Mouse (Mus musculus) heart, postnatal 14 days (tissue): ENCODE results near the gene Afap1l2. TPM values are rescaled to one million over a fixed set of nuclear protein-coding genes. Genes with fewer than 3 reads are reported as not detected.

ENCODE experiments used
- DNase-seq, 2 experiments: peaks; one replicate each; pipeline ENCODE4 v3.0.0; 2021 to 2022
- intact Hi-C: fragments of 180-260 bp; cut with DNase I; formaldehyde crosslinking; loops from one replicate; pipeline ENCODE4 v1.15.1; 2025
- total RNA-seq, 2 experiments: library from RNA; stranded (reverse); gene quantifications; 2 replicates each; pipeline ENCODE4 v1.2.3; 2021

The Afap1l2 gene
- total RNA-seq, 2 experiments from 2014 or later = 7.5 to 9.1 TPM

DNA sequence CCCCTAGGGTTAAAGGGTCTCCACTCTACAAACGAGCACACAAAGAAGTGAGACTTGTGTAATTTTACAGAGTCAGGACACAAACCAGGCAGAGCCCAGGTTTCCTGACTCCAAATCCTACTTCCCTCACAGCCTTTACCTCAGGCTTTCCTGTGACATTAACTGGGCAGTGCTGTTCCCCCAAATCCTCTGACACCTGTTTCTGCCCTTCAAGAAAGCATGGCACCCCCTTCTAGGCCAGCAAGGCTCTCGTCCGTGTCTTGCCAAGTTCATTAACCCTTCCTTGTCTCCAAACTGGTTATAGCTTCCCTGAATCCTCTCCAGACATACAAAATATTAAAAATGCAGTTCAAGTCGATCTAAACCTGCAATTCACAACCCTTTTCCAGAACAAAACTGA, 2.0 kb upstream of the Afap1l2 start:
- no peak for DNase-seq
- intact Hi-C loops = no loop called here

DNA sequence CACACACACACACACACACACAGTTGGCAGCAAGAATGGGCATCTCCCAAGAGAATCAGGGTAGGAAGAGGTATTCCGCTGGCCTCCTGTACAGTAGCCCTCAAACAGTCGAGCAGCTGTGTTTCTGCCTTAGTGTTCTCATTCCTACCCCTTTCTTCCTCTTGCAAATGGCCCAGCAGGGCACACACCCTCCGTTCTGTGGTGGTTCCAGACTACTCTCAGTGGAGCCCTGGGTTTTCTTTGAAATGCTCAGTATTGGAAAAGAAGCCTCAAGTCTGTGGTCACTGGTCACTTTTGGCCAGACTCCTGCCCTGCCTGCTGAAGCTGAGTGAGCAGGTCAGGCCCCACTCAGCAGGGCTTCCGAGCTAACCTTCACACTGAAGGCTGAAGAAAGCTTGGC, 1.6 kb upstream of the Afap1l2 start:
- intact Hi-C loops = loop anchor here (5.0 kb wide), 1 partner anchor 67 kb away; no protein-coding TSS in a partner anchor

DNA sequence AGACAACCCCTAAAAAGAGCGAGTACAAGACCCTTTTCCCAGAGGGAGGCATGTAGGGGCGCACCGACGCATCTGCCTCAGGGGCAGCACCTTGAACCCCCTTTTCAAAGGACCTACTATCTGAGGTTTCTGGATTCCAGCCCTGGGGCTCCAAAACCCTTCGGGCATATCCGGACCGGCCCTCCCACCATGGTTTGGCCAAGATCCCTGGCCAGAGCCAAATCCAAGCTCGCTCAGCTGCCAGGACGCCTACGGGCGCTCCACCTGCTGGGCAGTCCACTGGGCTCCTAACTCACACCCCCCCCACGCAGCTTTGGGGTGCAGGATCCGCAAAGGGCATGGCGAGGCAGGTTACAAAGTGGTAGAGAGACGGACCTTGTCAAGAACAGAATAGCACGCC, 737 bp downstream of the Afap1l2 start:
- peak; percentile 38 to 67 for DNase-seq

More for the DNA sequence above, 1.6 kb upstream of the Afap1l2 start:
- DNase-seq = no peak

DNA sequence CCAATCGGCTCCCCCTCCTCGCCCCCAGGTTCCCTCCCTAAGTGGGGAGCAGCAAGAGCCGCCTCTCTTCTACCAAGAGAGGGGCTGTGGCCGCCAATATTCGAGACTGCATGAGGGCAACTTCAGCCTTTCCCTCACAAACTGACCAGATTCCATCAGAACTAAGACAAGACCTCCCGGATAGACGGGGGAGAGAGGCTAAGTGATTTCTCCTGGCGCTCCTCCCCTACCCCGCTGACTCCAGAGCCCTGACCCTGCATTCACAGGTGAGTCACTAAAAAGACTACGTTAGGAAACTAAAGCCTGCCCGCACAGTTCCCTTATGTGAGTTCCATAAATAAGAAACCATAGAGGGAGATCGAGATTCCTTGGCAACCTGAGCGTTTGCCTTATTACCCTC, 1.2 kb downstream of the Afap1l2 start:
- intact Hi-C loops = loop anchor here (5.0 kb wide), 1 partner anchor 65 kb away; no protein-coding TSS in a partner anchor

More for the DNA sequence above, 737 bp downstream of the Afap1l2 start:
- intact Hi-C loops = loop anchor here (5.0 kb wide), 1 partner anchor 65 kb away; no protein-coding TSS in a partner anchor

DNA sequence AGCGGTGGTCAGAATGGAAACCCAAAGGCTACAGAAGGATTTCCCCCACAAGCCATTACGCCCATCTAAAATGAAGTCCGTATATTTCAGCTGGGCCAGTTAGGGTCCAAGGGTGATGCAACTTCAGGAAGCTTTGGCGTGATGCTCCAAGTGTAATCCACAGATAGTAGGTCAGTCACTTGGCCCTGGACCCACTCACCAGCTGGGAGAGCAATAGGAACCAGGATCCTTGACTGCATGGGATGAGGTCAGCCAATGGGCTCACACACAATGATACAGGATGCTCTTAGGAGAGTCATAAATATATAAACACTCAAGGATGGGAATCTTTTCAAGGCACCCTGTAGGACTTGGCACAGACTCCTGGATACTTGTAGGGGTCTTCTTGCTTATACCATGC, 3.0 kb downstream of the Afap1l2 start:
- intact Hi-C loops = loop anchor here (5.0 kb wide), 1 partner anchor 63 kb away; no protein-coding TSS in a partner anchor
- peak; percentile 76 to 77 for DNase-seq

More for the DNA sequence above, 1.2 kb downstream of the Afap1l2 start:
- no peak for DNase-seq

DNA sequence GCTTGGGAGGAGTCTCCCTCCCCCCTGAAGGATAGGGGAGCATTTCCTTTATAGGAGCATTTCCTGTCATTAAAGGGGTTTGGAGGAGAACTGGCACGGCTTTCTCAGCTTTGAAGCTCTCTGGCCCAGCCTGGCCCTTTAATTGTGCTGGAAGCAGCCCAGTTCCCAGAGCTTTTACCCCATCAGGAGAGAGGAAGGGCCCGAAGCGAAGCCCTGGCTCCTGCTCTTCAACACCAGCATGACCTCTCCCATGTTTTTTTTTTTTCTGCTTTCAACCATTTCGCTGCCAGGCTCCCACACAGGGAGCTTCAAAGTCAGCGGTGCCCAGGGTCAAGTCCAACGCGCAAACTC, 4.6 kb downstream of the Afap1l2 start:
- intact Hi-C loops = no loop called here
- DNase-seq = peak; percentile 22 to 35

DNA sequence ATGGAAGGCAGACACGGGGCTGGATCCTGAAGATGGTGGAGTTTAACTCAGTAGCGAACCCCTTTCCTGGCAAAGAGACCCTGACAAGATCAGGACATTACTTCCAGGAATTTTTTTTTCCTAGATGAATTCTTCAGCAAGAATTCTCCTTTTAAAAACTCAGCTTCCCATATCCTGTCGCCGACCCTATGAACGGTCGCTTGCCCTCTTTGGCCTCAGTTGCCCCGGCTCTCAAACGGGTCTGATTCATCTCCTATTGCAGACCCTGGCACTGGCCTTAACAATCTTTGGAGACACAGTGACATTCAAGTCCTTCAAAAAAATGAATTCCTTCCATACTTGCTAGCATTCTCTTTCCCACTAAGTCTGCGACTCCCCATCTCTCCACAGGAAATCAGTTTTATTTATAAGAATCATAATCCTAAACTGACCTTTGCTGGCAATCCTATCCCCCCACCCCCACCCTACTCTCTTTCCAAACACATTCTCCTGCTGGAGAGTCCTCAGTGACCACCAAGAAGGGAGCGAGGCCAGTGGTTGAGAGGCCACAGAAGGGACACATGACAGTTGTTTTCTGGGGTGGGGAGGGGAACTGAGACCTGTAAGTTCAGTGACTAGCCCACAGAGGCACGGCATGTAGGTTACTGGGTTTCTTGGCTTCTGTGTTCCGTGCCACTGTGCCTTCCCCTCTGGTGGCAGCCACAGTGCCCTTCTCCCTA, 5.1 kb downstream of the Afap1l2 start:
- intact Hi-C loops = no loop called here
- DNase-seq = no peak

DNA sequence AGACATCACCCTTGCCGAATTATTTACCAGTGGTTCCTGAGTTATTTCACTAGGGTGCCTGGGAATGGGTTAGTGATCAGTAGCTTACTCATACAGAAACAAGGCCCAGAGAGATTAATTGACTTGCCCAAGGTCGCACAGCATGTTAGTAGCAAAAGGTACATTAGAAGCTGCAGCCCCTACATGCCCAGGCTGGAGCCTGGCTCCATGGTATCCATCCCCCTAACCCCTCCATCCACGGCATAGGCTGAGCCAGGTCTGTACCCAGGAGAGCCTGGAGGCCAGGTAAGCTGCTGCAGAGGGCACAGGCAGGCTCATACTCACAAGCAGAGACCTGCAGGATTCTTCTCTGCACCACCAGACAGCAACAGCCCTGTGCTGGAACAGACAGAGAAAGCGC, 6.1 kb downstream of the Afap1l2 start:
- intact Hi-C loops = no loop called here
- DNase-seq = no peak

DNA sequence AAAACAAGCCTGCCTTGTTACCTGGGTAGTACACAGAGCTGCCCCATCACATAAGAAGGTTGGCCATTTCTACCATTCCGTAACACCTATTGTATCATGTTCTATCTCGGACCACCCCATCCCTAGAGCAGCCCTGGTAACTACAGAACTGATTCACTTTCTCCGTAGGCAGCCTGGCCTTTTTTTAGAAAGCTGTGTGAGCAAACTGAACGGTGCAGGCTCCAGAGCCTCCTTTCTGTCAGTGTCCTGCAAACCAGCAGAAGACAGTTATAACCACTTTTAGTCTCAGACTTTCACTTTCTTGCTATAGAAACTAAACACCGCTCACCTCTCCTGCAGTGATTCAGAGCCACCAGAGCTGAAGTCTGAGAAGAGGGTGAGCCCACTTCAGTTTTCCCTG, 7.4 kb downstream of the Afap1l2 start:
- intact Hi-C loops = no loop called here
- no peak for DNase-seq

DNA sequence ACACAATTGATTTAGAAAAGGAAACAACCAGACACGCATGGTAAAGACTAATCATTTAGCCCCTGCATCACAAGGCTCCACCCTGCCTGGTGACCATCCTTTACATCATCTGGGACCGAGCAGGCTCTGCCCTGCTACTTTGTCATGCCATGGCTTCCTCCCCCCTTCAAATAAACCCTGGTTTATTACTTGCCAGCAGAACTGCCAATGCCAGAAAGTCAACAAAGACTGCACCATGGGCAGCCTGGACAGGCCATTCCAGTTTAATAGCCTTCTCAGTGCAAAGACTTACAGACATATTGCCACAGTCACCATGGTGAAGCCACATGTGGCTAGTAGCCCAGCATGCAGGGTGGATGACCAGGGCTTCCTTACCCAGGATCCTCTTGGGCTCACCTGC, 8.2 kb downstream of the Afap1l2 start:
- no peak for DNase-seq
- intact Hi-C loops = no loop called here

DNA sequence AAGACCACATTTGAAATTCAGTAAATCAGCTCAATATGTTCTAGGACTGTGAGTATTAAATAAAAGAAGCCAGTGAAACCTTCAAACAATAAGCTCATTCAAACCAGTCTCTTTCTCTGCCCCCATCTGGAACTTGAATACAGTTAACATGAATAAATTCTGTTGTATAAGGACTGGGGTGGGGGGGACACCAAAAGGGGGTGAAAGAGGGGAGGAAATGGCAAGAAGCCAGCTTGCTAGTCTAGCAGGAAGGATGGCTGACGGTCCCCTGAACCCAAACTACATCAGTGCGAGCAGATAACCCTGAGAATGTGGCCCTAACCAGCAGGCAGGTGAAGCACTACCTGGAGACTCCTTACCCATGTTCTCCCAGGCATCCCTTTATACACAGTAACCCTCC, 9.1 kb downstream of the Afap1l2 start:
- intact Hi-C loops = no loop called here
- DNase-seq = no peak

DNA sequence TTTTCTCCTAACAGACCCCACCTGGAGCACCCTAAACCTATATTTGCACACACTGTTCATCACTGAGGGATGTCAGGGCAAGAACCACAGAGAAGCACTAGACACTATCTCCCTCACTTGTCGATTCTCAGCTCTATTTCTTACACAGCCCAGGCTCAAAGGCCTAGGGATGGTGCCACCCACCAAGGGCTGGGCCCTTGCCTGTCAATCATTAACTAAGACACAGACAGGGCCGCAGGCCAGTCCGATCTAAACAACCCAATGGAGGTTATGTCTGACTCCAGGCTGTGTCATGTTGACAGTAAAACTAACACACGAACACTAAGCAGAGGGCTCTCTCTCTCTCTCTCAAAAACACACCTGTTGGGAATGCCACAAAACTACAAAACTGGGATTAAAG, 9.7 kb downstream of the Afap1l2 start:
- intact Hi-C loops = no loop called here

DNA sequence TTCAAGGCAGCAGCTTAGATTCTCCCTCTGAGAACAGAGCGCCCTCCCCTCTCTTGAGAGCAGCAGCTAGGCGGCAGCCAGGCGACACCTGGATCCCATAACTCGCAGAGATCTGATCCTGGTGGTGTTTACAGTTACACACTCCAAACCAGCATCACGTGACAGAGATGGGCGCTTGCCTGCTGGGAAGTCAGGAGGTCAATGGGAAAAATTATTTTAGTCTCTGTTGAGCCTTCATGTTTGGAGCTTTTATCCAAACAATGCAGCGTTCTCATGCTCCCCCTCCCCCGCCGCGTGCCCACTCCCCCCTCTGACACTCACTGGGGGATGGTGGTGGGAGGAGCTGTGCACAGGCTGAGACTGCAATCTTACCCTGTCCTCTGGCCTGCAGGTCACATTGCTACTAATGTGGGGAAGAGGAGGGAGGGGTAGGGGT, 10.8 kb downstream of the Afap1l2 start:
- DNase-seq = peak; percentile 22 to 25
- intact Hi-C loops = no loop called here

More for the DNA sequence above, 9.7 kb downstream of the Afap1l2 start:
- DNase-seq = no peak

DNA sequence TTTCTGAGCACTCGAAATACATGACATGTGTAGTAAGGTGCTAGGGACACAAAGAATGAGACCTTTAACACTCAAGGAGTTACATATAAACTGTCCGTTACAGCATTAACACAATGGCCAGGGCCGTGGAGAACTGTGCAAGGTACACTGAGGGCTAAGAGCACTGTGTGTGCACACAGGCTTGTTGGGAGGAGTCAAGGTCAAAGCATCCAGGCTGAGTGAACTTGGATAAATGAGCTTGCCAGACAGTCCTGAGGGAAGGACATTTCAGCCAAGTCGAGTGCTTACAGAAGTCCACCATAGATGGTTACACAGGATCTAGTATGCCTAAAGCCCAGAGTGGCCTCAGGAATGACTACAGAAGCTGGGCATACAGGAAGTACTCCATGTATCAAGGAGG, 12.6 kb downstream of the Afap1l2 start:
- DNase-seq = no peak
- intact Hi-C loops = no loop called here

DNA sequence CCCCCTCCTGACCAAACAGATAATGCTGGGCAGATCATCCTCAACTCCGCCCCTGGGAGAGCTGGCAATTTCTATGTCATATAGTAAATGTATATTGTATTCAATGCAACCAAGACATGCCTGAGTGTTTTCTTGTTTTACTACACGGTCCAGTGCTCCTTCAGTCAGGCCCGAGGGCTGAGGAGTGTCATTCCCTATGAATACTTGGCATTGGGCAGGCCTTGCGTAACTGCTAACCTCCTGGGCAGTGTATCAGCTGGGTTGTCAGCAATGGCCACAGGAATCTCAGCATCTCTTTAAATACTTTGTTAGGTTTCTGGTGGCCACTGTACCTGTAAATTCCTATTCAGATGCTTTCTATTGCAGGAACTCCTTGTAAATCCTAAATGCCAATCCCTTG, 13.4 kb downstream of the Afap1l2 start:
- no peak for DNase-seq
- intact Hi-C loops = no loop called here

DNA sequence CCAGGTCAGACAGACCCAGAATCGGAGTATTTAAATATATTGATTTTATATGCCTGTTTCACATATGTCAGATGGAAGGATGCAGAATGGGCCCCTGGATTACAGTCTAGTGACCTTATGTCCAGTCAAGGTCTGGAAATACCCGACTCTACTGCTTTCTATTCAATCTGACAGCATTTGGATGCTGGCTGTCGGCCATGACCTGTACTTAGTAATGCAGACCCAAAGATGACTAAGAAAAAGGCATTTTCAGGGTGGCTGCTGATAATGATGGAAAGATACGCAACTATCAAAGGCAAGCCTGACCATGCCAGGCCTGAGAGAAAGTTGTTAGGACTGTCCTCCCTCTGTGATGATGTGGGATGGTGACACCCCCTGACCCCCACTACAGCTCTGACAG, 14.3 kb downstream of the Afap1l2 start:
- intact Hi-C loops = no loop called here

DNA sequence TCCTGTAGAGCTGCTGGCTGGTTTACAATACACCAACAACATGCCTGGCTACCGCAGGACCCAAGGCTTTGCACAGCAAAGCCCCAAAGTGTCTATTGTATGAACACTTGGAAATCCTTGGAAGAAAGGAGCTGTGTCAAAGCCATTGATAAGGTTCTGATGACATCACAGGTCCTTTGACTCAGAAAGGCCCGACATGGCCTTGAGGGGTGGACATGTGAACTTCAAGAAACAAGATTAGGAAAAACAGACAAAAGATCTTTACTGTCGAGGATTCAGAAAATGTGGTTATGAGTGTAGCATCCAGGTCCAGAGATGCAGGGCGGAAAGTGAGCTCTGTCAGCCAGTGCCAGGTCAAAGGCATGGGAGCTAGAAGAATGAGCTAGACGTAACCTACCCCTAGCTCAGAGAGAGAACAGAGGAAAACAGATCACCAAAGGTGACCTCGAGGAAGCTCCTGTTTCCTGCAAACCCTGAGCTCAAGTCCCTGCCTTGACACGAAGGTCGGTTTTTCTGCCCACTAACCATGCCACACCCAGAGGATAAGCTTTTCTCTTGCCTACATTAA, 15.0 kb downstream of the Afap1l2 start:
- intact Hi-C loops = no loop called here
- no peak for DNase-seq

More for the DNA sequence above, 14.3 kb downstream of the Afap1l2 start:
- no peak for DNase-seq

DNA sequence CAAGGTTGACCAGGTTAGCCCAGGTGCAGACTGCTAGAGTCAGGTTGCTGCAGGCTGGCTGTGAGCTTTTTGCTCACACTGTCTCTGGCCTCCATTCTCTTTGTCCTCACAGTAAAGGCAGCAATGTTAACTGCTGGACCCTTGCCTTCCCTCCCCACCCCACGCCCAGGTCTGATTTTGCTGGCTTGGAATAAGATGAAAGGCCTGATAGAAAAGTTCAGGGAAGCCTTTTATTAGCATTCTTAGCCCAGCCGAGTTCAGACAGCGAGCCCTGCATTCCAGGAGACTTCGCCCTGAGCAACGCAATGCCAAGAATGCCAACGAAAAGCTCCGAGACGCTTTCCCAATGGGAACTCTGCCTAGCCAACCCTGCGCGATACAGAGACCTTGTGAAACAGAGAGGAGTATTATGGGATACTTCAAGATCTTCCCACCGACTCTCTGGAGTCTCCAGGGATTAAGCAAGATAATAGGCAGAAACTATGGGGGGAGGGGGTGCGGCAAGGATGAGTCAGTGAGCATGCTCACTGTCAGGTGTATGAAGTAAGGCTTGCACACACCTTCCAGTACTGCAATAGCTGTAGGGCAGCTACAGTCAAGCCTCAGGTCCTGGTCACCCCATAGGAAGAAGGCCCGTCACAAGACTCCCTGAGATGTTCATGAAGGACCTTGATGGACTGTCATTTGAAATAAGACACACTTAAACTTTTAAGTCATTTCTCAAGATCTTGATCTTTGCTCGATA, 17.5 kb downstream of the Afap1l2 start:
- intact Hi-C loops = no loop called here
- DNase-seq = no peak

DNA sequence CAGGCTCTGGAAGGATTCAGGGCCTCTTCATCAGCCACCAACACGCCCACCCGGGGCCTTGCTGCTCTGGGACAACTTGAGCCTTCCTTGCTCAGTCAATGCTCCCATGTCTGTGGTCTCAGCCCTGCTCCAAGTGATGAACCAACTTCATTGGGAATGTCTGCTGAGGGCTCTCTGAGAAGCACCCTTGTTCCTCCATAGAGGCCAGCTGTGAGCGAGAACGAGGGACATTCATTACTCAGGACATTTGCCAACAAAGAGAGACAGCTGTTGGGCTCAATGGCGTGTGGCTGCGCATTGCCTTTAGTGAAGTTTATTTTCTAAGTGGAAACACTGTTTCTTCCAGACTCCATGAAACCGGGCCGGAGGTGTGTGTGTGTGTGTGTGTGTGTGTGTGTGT, 18.9 kb downstream of the Afap1l2 start:
- peak in 1 of 2 experiments; percentile 33 for DNase-seq
- intact Hi-C loops = no loop called here

DNA sequence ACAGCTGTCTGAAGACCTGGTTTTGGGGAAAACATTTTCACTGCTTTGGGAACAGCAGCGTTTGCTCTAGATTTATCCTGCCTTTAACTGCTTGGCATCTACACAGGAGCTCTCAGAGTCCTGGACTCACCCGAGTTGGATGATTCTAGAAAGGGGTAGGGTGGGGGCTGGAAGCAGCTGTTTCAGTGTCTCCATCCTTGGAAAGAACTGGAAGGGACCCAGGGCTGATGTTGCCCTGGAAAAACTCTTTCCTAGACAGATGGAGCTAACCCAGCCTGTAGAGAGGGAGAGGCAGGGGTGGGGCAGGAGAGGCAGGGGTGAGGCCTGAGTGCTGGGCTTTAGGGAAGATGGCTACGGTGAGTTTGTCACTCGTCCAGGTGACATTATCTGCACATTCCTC, 23.8 kb downstream of the Afap1l2 start:
- peak; percentile 66 to 71 for DNase-seq

DNA sequence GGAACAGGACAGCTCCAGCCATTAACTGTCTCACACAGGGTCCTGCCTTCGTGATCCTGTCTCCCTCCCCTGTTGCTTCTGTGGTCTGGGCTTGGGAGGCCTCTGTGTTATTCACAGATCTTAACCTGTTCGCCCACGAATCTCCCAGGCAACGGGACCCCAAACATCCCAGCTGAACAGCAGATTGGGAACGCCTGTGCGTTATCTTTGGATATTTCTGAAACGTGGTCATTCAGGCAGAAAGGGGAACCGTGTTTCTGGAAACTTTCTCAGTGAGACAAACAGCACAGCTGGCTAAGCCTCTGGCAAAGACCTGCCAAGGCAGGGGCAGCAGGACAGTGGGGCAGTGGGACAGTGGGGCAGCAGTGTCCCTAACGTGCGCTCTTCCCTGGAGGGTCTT, 24.3 kb downstream of the Afap1l2 start:
- intact Hi-C loops = no loop called here
- DNase-seq = peak; percentile 16 to 26

More for the DNA sequence above, 23.8 kb downstream of the Afap1l2 start:
- intact Hi-C loops = no loop called here
